Mouse (Mus musculus): ENCODE measurements around the gene Echs1.

The Echs1 gene

DNA sequence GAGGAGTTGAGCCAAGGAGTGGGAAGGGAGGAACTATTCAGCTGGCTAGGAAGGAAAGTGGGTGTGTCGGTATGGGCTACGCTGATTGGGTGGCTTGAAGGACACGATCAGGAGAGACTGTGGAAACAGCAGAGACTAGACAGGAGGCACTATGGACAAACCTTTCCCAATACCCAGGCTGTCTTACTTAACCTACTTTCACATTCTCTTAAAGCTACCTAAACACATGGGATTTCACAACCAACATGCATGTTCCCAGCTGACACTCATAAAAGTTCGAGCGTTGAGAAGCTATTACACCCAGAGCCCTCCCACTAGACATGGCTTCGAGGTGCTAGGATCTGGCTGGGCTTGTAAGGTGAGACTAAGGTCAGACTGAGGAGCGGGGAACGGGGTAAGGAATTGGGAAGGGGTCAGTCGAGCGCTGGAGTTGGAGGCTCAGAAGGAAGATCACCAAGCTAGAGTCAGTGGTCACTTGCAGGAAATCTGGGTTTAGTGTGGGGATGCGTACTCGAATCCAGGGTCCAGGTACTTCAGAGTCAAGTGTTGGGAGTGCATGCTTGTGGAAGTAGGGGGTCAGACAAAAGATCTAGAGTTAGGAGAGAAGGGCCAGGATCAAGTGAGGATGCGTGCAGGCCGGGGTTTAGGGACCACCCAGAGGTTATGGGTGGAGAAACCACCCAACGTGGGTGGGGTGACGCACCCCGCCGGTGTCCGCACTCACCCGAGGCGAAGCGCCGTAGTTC, 520 bp downstream of the Echs1 start, which contains the start of gene Paox:
Paox (plus strand) TSS at position 217 of the 746 bp plus-strand sequence.
- peak; percentile 80 for DNase-seq (ENCODE audit: low read depth, low spot score)

DNA sequence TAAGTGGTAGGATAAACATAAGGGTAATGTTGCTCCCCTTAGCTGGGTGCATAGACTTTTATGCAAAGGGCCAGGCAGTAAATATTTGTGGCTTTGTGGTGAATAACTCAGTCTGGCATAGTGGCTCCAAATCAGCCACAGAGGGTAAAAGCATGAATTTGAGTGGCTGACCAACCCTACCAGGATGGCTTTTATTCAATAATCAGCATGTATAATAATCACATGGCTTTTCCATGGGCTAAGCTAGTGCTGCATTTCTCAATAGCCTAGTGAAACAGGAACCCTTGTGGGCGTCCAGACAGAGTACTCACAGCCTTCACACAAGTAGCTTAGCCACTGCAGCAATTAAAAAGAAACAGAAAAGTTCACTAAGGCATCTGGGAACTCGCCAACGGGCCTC, 4.3 kb downstream of the Echs1 start:
- DNase-seq (ENCODE audit: low read depth, low spot score) = no peak

DNA sequence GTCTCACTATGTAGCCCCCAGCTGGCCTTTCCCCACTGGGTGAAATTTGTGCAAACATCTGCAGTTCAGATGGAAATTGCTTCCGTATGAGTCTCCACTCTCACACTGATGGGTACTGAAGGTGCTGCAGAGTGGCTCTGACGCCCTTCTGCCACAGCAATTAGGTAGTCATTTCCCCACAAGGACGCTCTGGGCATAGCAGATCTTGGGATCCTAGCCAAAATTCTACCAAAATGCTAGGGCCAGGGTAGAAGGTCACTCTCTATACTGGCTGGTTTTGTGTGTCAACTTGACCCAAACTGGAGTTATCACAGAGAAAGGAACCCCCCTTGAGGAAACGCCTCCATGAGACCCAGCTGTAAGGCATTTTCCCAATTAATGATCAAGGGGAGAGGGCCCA, 12.3 kb downstream of the Echs1 start:
- DNase-seq (ENCODE audit: low read depth, low spot score) = no peak

DNA sequence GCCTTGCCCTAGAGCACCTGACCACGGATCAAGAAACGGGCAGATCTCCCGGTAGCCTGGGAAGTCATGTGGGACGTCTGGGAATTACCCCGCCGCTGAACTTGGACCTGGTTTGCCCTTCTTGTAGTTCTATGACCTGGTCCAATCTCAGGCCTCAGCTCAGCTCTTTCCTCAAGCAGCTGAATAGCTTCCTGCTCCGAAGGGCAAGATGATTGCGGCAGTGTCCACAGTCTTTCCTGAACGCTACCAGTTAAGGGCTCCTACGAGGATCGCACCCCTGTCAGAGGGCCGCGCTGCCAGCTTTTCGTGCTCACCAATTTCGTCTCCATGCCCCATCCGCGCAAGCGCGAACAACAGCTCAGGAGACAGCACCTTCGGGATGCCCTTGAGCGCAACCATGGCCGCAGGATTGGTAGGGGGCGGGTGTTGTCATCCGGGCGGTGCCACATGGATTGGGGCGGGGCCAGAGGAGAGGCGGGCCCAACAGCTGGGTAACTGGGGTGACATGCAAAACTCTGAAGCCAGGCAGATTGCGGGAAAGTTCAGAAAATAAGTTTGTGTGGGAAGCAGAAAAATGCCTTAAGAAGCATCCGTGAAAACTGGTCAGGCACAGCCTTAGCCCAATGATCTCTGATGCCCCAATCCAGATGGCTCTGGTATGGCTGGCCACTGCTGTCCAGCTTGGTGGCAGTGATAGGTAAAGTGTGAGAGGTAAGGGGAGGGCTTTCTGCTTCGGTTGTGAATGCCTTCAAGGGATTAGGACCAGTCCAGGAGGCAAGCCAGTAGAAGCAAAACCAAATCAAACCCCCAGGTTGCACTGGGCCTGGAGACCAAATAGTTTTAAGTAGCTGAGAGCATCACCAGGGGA, 14.0 kb downstream of the Echs1 start, which contains the start of gene Fuom:
Fuom (minus strand) TSS at position 449 of the 868 bp plus-strand sequence.
- peak; percentile 80 for DNase-seq (ENCODE audit: low read depth, low spot score)

DNA sequence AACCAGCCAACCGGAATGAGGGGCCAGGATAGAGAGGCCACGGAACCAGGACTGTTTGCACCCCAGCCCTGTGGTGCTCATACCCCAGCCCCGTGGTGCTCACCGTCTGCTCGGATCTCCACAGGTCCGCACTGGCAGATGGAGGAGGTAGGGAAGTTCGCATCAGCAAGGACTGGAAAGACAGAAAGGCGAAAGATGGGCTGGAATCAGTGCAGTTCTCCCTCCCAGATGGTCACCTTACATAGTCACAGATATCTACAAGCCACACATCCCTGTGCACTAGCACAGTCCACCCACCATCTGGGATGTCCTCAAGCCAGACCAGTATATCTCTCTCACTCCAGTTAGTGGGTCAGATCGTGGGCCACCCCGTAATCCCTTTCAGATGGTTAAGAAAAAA, 14.8 kb downstream of the Echs1 start:
- DNase-seq (ENCODE audit: low read depth, low spot score) = no peak

DNA sequence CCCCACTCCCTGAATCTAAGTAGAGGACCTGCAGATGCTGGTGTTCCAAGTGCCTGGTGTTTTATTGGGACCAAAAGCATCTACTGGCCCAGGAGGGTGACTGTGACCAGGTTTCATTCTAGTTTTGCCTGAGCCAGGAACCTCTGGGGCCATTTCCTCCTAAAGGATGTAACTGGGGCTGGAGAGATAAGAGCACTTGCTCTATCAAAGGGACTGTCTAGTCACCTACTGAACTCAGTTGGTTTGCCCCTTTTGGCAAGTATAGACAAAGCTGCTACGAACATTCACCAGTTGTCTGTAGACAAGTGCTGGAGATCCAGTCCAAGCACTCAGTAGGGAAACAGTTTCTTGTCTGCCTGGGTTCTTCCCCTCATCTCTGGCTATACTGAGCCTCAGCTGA, 17.8 kb downstream of the Echs1 start:
- DNase-seq (ENCODE audit: low read depth, low spot score) = no peak

DNA sequence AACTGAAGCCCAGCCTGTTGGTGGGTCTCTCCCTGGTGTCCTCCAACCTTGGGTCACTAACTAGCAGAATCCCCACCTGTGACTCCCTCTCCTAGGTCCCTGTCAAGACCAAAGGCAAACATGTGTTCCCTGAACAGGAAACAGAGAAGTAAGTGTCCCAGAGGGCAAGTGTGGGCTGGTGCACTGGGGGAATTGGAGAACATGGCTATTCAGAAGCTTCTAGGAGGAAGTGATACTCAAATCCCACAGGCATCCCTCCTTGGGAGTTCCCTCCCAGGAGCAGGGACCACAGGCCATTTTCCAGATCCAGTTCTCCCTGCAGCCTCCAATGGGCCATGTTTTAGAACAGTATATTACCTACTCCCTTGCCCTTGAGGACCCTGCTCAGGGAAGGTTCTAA, 20.2 kb downstream of the Echs1 start:
- no peak for DNase-seq (ENCODE audit: low read depth, low spot score)

DNA sequence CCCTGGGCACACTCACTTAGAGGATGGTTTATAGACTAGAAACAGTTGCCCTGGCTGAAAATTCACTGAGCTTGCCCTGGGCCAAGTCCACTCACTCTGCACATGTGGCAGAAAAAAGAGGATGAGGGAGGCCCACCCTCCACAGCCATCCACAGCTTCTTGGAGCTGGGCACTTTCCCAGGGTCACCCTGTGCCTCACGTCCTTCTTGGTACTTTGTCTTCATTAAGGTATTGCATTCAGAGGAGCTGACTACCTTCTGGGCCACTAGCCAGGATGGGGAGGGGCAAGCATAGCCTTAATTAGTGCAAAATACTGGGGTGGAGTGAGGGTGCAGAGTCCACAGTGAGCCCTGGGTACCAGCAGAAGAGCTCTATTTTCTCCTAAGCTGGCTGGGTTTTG, 20.7 kb downstream of the Echs1 start:
- no peak for DNase-seq (ENCODE audit: low read depth, low spot score)

DNA sequence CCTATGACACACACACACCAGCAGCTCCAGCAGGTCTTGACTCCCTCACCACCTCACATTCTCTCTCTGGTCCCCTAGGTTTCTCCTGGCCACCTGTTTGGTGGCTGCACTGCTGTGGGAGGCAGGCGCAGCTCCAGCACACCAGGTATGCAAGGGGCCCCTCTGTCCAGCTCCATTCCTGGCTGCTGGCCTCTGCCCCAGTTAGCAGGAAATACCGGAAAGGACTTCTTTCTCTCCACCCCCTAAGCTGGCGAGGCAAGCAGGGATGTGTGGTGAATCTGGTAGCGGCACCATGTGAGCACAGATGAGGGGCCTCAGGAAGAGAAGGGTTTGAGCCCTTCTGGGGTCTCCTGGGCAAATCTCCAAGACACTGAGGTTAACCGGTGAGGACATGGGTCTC, 21.3 kb downstream of the Echs1 start:
- DNase-seq (ENCODE audit: low read depth, low spot score) = no peak

DNA sequence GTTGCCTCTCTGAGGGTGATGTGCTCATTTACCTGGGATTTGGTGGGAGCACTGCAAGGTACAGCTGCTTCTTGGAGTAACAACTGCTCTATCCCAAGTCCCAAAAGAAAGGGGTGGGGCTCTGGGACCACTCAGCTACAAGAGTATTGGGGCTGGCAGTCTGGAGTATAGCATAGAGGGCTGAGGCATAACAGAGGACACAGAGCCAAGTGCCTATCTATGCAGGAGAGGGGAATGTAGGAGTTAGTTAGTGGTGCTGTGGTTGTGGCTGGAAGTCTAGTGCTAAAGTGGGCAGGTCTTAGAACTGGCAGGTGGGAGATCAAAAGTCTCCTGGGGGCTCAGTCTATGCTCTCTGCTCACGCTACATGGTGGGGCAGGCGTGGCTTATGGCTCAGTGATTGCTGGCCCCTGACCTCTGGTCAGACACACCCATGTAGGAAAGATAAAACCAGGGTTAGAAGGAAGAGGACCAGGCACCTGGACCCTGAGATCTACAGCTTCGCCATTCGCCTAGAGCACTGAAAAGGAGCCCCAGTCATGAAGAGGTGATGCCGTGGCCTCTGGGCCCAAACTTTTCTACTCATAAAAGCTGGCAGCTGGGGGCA, 23.2 kb downstream of the Echs1 start, which contains the start of gene Prap1:
Prap1 (plus strand) TSS at position 472 of the 605 bp plus-strand sequence.
- DNase-seq (ENCODE audit: low read depth, low spot score) = no peak

DNA sequence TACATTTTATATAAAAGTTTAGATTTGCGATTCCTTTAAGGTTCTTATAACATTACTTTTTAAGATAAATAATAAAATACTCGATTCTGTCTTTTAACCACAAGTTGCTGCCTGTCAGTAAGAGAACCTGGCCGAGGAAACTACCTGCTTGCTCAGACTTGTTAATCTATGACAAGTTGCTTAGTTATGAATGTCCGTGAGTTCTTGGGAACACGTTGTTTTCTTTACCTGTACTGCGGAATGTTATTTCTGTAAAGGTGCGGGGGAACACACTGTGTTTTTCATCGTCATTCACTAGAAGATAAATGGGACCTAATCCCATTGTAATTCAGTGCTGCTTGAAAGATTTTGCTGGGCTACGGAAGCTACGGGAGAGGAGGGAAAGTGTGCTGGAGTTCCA, 25.7 kb downstream of the Echs1 start:
- no peak for DNase-seq (ENCODE audit: low read depth, low spot score)

DNA sequence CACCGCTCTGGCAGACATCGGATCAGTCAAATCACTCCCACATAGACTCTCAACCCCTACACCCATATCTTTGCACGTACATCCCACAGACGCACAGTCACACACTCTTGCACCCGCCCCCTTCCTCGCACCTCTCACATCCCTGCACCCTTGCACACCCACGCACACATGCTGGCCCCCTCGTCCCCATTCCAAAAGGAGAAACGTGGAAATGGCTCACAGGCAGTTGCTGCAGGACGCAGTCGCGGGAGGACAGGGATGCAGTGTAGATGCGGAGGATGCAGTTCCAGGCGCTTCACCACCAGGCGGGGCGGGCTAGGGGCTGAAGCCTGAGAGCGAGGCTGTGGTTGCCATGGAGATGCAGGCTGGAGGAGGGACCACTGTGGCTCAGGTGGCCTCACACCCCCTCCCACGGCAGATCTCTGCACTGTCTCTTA, 34.0 kb downstream of the Echs1 start, which contains the start of gene Caly:
Caly (minus strand) TSS at position 307 of the 437 bp plus-strand sequence.
- DNase-seq (ENCODE audit: low read depth, low spot score) = peak; percentile 95

DNA sequence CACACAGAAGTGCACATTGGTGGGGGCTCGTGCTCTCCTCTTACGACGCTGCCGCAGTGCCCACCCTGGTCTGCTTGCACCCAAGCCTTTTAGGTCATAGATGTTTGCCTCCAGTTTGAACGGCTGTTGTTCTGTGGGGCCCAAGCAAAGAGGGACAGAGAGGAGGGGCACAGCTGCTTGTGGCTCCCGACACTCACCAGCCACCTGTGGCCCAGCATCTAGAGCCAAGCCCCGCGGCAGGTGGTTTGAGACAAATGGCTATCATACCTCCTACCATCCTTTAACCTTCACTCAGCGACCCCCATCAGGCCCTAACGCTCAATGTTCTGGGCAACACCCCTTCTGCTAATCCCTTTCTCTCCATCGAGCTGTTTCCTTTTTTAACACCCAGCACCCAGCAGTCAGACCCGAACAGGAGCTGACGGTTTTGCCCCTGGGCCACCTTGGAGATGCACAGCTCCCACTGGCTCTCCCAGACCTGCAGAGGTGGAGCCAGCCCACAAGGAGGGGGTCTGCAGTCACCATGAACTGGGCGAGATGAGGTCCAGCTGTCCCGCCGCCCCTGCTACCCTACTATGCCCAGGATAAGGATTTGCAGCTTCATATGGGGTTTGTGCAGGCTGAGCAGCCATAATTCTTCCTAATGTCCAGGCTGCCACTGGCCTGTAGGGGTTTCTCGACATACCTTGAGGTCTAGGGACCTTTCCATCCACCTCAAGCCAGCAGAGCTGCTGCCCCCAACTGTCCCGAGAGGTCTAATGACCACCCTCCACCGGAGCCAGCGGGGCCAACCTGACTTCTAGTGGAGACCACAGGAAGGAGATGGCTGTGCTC, 34.7 kb downstream of the Echs1 start:
- DNase-seq (ENCODE audit: low read depth, low spot score) = peak; percentile 43

DNA sequence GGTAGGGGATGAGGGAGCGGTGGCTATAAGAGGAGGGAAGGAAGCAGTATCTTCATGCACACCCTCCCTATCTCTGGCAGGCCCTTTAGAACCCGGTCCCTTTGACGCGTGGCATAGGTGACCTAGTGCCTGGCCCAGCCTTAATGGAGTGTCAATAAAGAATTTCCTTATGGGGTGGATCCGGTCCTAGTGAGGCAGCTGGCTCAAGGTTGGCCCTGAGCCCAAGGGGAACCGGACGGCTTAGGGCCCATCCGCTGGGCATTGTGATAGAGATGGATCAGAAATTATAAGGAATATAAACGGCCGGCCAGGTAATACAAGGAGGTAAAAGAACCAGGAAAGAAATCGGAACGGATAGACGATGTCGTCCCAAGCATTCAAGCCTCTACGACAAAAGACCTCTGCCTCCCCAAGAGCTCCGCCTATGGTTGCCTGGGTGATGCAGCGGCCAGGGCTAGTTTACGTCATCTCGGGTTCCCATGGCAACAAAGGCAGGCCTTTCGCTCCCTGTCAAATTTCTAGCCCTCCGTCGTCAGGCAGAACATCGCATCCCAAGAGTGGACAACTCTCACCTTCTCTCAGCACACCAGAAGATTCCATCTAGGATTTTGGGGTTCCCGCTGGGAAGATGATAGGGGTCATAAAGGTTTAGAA, 35.6 kb downstream of the Echs1 start:
- DNase-seq (ENCODE audit: low read depth, low spot score) = peak; percentile 96

DNA sequence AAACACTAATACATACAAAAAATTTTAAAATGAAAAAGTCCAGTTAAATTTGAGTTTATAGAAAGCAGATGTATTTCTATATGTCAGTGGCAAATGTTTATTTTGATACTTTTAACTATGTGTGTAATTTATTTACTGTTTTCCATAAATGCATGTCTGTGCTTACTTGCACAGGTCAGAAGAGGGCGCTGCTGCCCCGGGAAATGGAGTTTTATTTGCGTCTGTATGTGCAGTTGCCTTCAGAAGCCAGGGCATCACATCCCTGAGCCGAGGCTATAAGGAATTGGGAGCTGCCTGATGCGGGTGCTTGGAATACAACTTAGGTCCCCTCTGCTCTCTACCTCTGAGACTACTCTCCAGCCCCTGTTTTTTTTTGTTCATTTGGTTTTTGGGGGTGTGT, 37.6 kb downstream of the Echs1 start:
- peak; percentile 67 for DNase-seq (ENCODE audit: low read depth, low spot score)

DNA sequence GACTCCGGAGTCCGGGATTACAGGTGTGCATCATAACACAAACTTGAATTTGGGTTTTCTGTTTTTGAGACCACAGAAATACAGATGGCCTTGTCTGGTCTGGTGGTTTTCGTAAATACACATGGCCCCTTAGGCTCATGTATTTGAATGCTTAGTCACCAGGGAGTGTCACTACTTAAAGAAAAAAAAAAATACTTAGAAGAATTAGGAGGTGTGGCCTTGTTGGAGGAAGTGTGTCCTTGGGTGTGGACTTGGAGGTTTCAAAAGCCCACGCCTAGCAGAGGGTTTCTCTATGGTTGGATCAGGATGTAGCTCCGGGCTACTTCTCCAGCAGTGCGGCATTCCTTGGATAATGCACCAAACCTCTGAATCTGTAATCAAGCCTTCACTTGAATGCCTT, 38.6 kb downstream of the Echs1 start:
- no peak for DNase-seq (ENCODE audit: low read depth, low spot score)

DNA sequence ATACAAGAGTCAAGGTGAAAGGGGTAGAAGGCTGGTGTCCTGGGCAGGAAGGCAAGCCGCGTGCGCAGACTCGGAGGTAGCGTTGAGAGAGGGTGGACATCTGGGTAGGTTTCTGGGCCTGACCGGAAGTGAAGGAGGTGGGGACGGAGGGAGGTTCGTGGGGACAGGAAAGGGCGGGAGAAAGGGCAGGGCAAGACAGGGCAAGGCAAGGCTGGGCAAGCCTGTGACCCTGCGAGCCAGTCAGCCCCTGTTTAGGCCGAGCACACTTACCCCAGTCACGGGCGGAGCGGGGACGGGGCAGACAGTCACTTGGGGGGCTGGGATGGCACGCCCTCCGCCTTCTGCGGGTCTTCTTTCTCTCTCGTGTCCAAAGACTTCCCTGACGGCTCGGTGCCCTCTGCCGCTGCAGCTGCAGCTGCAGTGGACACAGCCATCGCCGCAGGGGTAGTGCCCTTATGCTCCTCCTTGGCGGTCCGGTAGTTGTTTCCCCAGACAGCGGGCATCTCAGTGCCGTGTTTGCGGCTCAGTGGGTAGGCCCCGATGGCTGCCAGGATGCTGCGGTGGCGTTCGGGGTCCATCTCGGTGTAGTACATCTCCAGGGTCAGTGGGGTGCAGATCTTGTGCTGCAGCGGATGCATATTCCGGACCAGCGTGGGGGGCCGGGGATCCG, 46.1 kb downstream of the Echs1 start:
- no peak for DNase-seq (ENCODE audit: low read depth, low spot score)

DNA sequence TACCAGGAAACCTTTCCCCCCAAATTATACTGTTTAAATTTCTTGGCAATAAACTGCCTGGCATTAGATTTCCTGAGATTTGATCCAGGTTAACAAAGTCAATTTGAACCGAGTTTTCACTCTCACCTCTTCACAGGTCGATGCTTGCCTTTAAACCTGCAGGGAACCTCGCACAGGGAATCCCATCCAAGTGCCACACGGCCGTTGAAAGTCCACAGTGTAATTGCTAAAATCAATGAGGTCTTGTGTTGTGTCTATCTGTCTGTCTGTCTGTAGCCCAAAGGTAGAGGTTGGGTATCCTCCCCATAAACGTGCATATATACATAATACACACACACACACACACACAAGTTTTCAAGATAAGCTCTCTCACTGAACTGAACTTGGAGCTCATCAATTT, 48.9 kb downstream of the Echs1 start:
- no peak for DNase-seq (ENCODE audit: low read depth, low spot score)

DNA sequence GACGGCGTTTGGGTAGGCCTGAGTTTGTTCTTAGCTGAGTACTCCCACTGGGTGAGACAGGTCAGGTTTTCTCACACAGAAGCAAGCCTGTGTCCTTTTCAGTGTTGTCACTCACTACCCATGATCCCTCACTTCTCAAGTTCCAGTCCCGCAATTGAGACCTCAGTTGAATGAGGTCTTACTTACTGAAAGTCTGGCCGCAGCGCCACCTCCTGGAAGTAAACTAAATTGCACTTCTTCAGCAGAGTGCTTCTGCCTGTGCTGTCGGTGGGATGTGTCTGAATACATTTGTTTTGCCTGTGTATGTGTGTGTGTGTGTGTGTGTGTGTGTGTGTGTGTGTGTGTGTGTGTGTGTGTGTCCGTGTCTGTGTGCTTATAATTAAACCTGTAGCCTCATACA, 53.2 kb downstream of the Echs1 start:
- no peak for DNase-seq (ENCODE audit: low read depth, low spot score)

DNA sequence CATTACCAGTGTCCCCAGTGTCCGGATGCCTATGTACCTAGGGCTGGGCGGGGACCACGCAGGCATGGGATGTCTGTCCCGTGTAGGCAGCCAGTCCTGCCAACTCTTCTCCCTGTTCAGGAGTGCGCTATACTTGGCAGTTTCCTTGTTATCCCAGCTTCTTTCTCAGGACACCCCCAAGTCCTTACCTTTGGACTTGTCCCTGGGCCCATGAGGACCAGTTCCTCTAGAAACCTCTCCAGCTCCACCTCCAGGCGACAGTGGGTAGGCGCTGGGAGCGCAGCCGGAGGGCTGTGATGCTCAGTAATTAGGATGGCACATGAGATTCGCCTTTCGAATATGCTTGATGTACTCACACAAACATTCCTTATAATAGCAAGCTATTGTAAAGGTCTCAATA, 54.0 kb downstream of the Echs1 start:
- no peak for DNase-seq (ENCODE audit: low read depth, low spot score)

Measured in telencephalon, adult 2 months (tissue).